Mouse (Mus musculus): ENCODE measurements around the gene Glmn. TPM values are rescaled to one million over a fixed set of nuclear protein-coding genes. Genes with fewer than 3 reads are reported as not detected.

Gene Glmn
- polyA plus RNA-seq, 1 experiment = 0.73 TPM

DNA sequence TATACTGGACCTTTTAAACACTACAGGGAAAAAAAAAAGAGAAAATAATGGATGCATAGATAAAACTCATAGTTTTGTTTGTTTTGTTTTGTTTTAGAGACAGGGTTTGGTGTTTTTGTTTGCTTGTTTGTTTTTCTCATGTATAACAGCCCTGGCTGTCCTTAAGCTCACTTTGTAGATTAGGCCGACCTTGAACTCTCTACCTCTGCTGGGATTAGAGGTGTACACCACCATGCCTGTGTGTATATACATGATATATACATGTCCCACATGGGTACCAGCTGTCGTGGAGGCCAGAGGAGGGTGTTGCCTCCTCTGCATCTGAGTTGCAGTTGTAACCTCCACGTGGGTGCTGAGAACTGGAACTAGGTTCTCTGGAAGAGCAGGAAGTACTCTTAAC, 49.2 kb downstream of the Glmn start:
- Histone ChIP-seq H3K36me3 (ENCODE audit: control insufficient read depth, insufficient read depth, low read length) (0 out of 2 replicates have a peak, but pooled peaks cover 3% of the 10 kb centered on the region), H3K4me3 (ENCODE audit: control insufficient read depth, insufficient read depth, low read length) (no peak overlapping the region), H3K27ac (ENCODE audit: control insufficient read depth, insufficient read depth, low read length) (no peak overlapping the region), H3K4me1 (replicated peaks; ENCODE audit: control insufficient read depth, insufficient read depth, low read length) (no peaks in the 10 kb centered on the region), H3K27me3 (ENCODE audit: control insufficient read depth, insufficient read depth, low read length) (no peaks in the 10 kb centered on the region)
- no peak for DNase-seq
- WGBS = 85% methylated on average over 3 of the region's 3 CpGs
- TF ChIP-seq CTCF (IDR thresholded peaks at IDR 0.05; ENCODE audit: borderline replicate concordance, control insufficient read depth, extremely low read depth, insufficient read depth, low read length, poor library complexity) (no peak), POLR2A (IDR thresholded peaks at IDR 0.05; ENCODE audit: control insufficient read depth, extremely low read depth, insufficient read depth, low read length, poor library complexity) (no peak)

GRCm38 (mm10) chr5:107547955-107548354, 49.7 kb downstream of the Glmn start:
- TF ChIP-seq CTCF (IDR thresholded peaks at IDR 0.05; ENCODE audit: borderline replicate concordance, control insufficient read depth, extremely low read depth, insufficient read depth, low read length, poor library complexity) (no peak), POLR2A (IDR thresholded peaks at IDR 0.05; ENCODE audit: control insufficient read depth, extremely low read depth, insufficient read depth, low read length, poor library complexity) (no peak)
- WGBS = 92% methylated on average over 3 of the region's 3 CpGs
- Histone ChIP-seq H3K4me3 (ENCODE audit: control insufficient read depth, insufficient read depth, low read length) (no peak overlapping the region), H3K27ac (ENCODE audit: control insufficient read depth, insufficient read depth, low read length) (no peak overlapping the region), H3K27me3 (ENCODE audit: control insufficient read depth, insufficient read depth, low read length) (no peaks in the 10 kb centered on the region), H3K36me3 (ENCODE audit: control insufficient read depth, insufficient read depth, low read length) (0 out of 2 replicates have a peak, but pooled peaks cover 3% of the 10 kb centered on the region), H3K4me1 (replicated peaks; ENCODE audit: control insufficient read depth, insufficient read depth, low read length) (no peaks in the 10 kb centered on the region)
- no peak for DNase-seq

DNA sequence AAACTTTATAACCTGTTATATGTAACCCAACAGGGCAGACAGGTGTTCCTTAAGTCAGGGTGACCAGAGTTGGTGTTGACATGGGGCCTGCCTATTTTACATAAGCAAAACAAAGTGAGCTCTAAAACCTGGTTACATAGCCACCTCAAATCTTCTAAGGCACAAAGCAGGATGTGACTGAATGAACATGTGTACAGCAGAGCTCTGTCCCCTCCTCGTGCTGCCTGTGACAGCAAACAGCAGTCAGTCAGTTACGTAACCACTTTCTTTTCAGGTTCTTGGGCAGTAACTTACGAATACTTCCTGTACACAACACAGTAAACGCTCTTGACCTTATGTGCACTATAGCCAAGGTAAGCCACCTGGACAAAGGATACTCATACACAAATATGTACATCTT, 51.8 kb downstream of the Glmn start:
- no peak overlapping the region for H3K4me3 ChIP-seq (ENCODE audit: control insufficient read depth, insufficient read depth, low read length)
- 41% methylated on average over 4 of the region's 4 CpGs for WGBS
- H3K36me3 ChIP-seq (ENCODE audit: control insufficient read depth, insufficient read depth, low read length) = 0 out of 2 replicates have a peak, but pooled peaks cover 3% of the 10 kb centered on the region
- no peaks in the 10 kb centered on the region for H3K27me3 ChIP-seq (ENCODE audit: control insufficient read depth, insufficient read depth, low read length)
- no peak for DNase-seq
- TF ChIP-seq CTCF (IDR thresholded peaks at IDR 0.05; ENCODE audit: borderline replicate concordance, control insufficient read depth, extremely low read depth, insufficient read depth, low read length, poor library complexity) (no peak), POLR2A (IDR thresholded peaks at IDR 0.05; ENCODE audit: control insufficient read depth, extremely low read depth, insufficient read depth, low read length, poor library complexity) (no peak)
- no peak overlapping the region for H3K27ac ChIP-seq (ENCODE audit: control insufficient read depth, insufficient read depth, low read length)
- H3K4me1 ChIP-seq (replicated peaks; ENCODE audit: control insufficient read depth, insufficient read depth, low read length) = no peaks in the 10 kb centered on the region

- DNase-seq = no peak
- Histone ChIP-seq H3K36me3 (ENCODE audit: control insufficient read depth, insufficient read depth, low read length) (no peaks in the 10 kb centered on the region), H3K27me3 (ENCODE audit: control insufficient read depth, insufficient read depth, low read length) (no peaks in the 10 kb centered on the region), H3K4me3 (ENCODE audit: control insufficient read depth, insufficient read depth, low read length) (no peak overlapping the region), H3K4me1 (replicated peaks; ENCODE audit: control insufficient read depth, insufficient read depth, low read length) (no peaks in the 10 kb centered on the region), H3K27ac (ENCODE audit: control insufficient read depth, insufficient read depth, low read length) (no peak overlapping the region)
- WGBS = 95% methylated on average over 7 of the region's 7 CpGs
- TF ChIP-seq CTCF (IDR thresholded peaks at IDR 0.05; ENCODE audit: borderline replicate concordance, control insufficient read depth, extremely low read depth, insufficient read depth, low read length, poor library complexity) = no peak
Measured at GRCm38 (mm10) chr5:107541696-107542095, 56.0 kb downstream of the Glmn start.

- no peak within 1 kb of the TSS for H3K4me3 ChIP-seq (ENCODE audit: control insufficient read depth, insufficient read depth, low read length)
- no peaks in the 10 kb centered on the region for H3K36me3 ChIP-seq (ENCODE audit: control insufficient read depth, insufficient read depth, low read length)
- 89% methylated on average over 15 of the region's 15 CpGs for WGBS
- no peak within 1 kb of the TSS for H3K27ac ChIP-seq (ENCODE audit: control insufficient read depth, insufficient read depth, low read length)
- H3K4me1 ChIP-seq (replicated peaks; ENCODE audit: control insufficient read depth, insufficient read depth, low read length) = no peaks in the 10 kb centered on the region
- TF ChIP-seq POLR2A (IDR thresholded peaks at IDR 0.05; ENCODE audit: control insufficient read depth, extremely low read depth, insufficient read depth, low read length, poor library complexity) (no peak), CTCF (IDR thresholded peaks at IDR 0.05; ENCODE audit: borderline replicate concordance, control insufficient read depth, extremely low read depth, insufficient read depth, low read length, poor library complexity) (no peak)
- DNase-seq = no peak
- H3K27me3 ChIP-seq (ENCODE audit: control insufficient read depth, insufficient read depth, low read length) = no peaks in the 10 kb centered on the region
Measured at GRCm38 (mm10) chr5:107534581-107534980, 63.1 kb downstream of the Glmn start, which contains the start of gene 1700028K03Rik. Gene 1700028K03Rik, plus strand, starts transcription at chr5:107534709.

DNA sequence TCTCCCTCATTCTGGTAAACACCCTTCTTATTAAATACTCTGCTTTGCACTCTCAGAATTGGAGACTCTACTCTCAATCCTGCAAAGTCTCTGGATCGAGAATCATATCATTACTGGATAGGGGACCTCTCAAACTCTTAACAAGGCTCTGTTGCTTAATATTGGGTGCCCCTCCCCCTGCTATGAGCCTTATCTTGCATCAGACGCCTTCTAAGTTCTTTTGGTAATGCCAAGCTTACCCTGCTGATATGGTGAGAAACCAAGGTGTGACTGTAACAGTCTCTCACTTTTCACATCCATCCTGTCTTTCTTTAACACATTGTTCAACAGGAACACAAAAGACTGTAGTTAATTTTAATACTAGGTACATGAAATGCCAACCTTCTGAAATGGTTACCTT, 64.1 kb downstream of the Glmn start:
- H3K27ac ChIP-seq (ENCODE audit: control insufficient read depth, insufficient read depth, low read length) = no peak overlapping the region
- no peak overlapping the region for H3K4me3 ChIP-seq (ENCODE audit: control insufficient read depth, insufficient read depth, low read length)
- no peak for TF ChIP-seq POLR2A (IDR thresholded peaks at IDR 0.05; ENCODE audit: control insufficient read depth, extremely low read depth, insufficient read depth, low read length, poor library complexity)
- H3K27me3 ChIP-seq (ENCODE audit: control insufficient read depth, insufficient read depth, low read length) = no peaks in the 10 kb centered on the region
- H3K4me1 ChIP-seq (replicated peaks; ENCODE audit: control insufficient read depth, insufficient read depth, low read length) = no peaks in the 10 kb centered on the region
- no peaks in the 10 kb centered on the region for H3K36me3 ChIP-seq (ENCODE audit: control insufficient read depth, insufficient read depth, low read length)
- DNase-seq = no peak
- 77% methylated on average over 2 of the region's 2 CpGs for WGBS

- Histone ChIP-seq H3K27ac (ENCODE audit: control insufficient read depth, insufficient read depth, low read length) (no peak overlapping the region), H3K4me3 (ENCODE audit: control insufficient read depth, insufficient read depth, low read length) (no peak overlapping the region), H3K36me3 (ENCODE audit: control insufficient read depth, insufficient read depth, low read length) (no peaks in the 10 kb centered on the region), H3K4me1 (replicated peaks; ENCODE audit: control insufficient read depth, insufficient read depth, low read length) (0 out of 2 replicates have a peak, but pooled peaks cover 2% of the 10 kb centered on the region), H3K27me3 (ENCODE audit: control insufficient read depth, insufficient read depth, low read length) (no peaks in the 10 kb centered on the region)
- WGBS = 81% methylated on average over 3 of the region's 3 CpGs
- TF ChIP-seq POLR2A (IDR thresholded peaks at IDR 0.05; ENCODE audit: control insufficient read depth, extremely low read depth, insufficient read depth, low read length, poor library complexity) (no peak), CTCF (IDR thresholded peaks at IDR 0.05; ENCODE audit: borderline replicate concordance, control insufficient read depth, extremely low read depth, insufficient read depth, low read length, poor library complexity) (no peak)
- no peak for DNase-seq
Measured at GRCm38 (mm10) chr5:107528856-107529255, 68.8 kb downstream of the Glmn start.
